Comparison of ENCODE assay signal across 8 mouse cellular contexts in genomic region chr9:99846820-99847219, GRCm38 (mm10). TPM values are rescaled to one million over a fixed set of nuclear protein-coding genes. Genes with fewer than 3 reads are reported as not detected.
DNase-seq lines count a peak whose midpoint lies in the region; ATAC-seq and TF ChIP-seq lines count a peak whose summit lies in the region.

No protein-coding gene starts in this region.

- TF ChIP-seq CTCF in layer of hippocampus, adult 2 months (conservative IDR thresholded peaks at IDR 0.05): peak; percentile 99

- DNase-seq in cerebellum, adult 11 months: peak; percentile 42
- peak; percentile 2 for DNase-seq in T-cell, adult 2 months (ENCODE audit: low spot score)
- peak; percentile 65 to 79 for DNase-seq in cerebellum, postnatal 4 days (ENCODE audit: low spot score in 2 of 2)
- peak; percentile 8 for DNase-seq in gastrocnemius, postnatal 25 days
- DNase-seq in layer of hippocampus, adult 2 months (ENCODE audit: low spot score in 2 of 2): peak; percentile 72 to 84
- peak; percentile 79 for DNase-seq in lung, postnatal 10 days
- peak; percentile 11 to 63 for DNase-seq in spleen, postnatal 10 days (ENCODE audit: low spot score in 2 of 2)

- no peak overlapping the region for H3K4me3 ChIP-seq in layer of hippocampus, adult 2 months

- ATAC-seq in cerebellum, adult (ENCODE audit: insufficient number of reproducible peaks, low FRiP score, low TSS enrichment): no peak

- no peak overlapping the region for H3K27ac ChIP-seq in layer of hippocampus, adult 2 months

RNA-seq across cellular contexts. Expression of gene Sox14, which starts 29.1 kb away (rescaled TPM):
- not detected for total RNA-seq in gastrocnemius, postnatal 25 days (2021)
- total RNA-seq in layer of hippocampus, adult 2 months (2021): not detected

Comparison
In these comparisons a context has a peak if more than half of its experiments do, and no peak if none do; other contexts are left out.
1. DNase-seq: peak in every context shown above with its lines; median percentile 79 in lung, postnatal 10 days; 78 in layer of hippocampus, adult 2 months; 72 in cerebellum, postnatal 4 days; 42 in cerebellum, adult 11 months; 37 in spleen, postnatal 10 days; 8 in gastrocnemius, postnatal 25 days; 2 in T-cell, adult 2 months.